Comparison of ENCODE assay signal across 7 mouse cellular contexts in the genomic region with DNA sequence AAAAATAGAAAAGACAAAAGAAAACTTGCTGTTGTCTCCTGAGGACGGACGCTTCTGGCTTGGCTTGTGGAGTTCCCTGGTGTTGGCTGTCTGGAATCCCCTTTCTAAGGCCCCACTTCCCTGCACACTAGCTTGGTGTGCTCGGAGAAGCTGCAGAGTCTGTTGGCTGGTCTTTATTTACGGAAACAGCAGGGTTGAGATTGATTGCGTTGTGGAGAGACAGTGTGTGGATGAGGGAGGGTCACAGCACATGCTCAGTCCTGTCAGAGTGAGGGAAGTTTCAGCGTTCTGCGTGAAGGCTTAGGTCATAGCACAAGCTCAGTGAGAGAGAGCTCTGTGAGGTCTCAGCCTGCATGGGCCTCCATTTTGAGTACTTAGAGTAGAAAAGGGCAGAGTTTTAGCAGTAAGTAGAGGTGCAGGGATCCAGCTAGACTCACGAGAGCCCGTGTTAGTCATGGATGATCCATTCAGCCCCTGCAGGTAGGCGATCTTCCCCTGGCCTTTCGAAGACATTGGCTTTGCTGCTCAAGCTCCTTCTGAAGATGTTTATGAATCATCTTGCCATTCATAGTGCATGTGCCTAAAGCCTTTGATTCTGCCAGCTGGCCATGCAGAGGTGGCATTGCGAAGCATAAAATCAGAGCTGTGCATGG.
DNase-seq lines count a peak whose midpoint lies in the region; ATAC-seq and TF ChIP-seq lines count a peak whose summit lies in the region.

No protein-coding gene starts in this region.

- H3K4me1 ChIP-seq in brown adipose tissue, adult 24 weeks (ENCODE audit: control insufficient read depth, insufficient read depth, insufficient read length, low read length): peaks cover 15% of the 10 kb centered on the region; the same call in 1 of the 2 replicates
- H3K4me1 ChIP-seq in forebrain, embryonic 12.5 days: peaks cover 29% of the 10 kb centered on the region
- H3K4me1 ChIP-seq in heart, embryonic 16.5 days (ENCODE audit: control insufficient read depth, insufficient read depth, low read length): peaks cover 25% of the 10 kb centered on the region
- H3K4me1 ChIP-seq in midbrain, embryonic 16.5 days (ENCODE audit: control insufficient read depth, insufficient read depth, low read length): peaks cover 35% of the 10 kb centered on the region
- H3K4me1 ChIP-seq in spleen, adult 2 months (ENCODE audit: control insufficient read depth, insufficient read depth, insufficient read length): peaks cover 24% of the 10 kb centered on the region; the same call in 1 of the 2 replicates

- peak; percentile 95 for ATAC-seq in forebrain, embryonic 12.5 days (ENCODE audit: low FRiP score)
- ATAC-seq in heart, embryonic 16.5 days (replicated peaks; ENCODE audit: extremely low read depth, insufficient read depth, low FRiP score): peak; percentile 99
- ATAC-seq in midbrain, embryonic 16.5 days: peak; percentile 97

- peaks cover 4% of the 10 kb centered on the region; the same call in 1 of the 2 replicates for H3K36me3 ChIP-seq in forebrain, embryonic 12.5 days (replicated peaks)
- no peaks in the 10 kb centered on the region for H3K36me3 ChIP-seq in heart, embryonic 16.5 days (ENCODE audit: control insufficient read depth, insufficient read depth)
- H3K36me3 ChIP-seq in midbrain, embryonic 16.5 days (ENCODE audit: control insufficient read depth, insufficient read depth, low read length): no peaks in the 10 kb centered on the region
- H3K36me3 ChIP-seq in spleen, adult 2 months (ENCODE audit: control insufficient read depth, insufficient read depth, low read length): no peaks in the 10 kb centered on the region

- peak overlapping the region; percentile 40 for H3K27ac ChIP-seq in brown adipose tissue, adult 24 weeks (replicated peaks; ENCODE audit: low read depth, low read length)
- H3K27ac ChIP-seq in forebrain, embryonic 12.5 days: peak overlapping the region; percentile 74
- H3K27ac ChIP-seq in heart, embryonic 16.5 days (ENCODE audit: low read length): peak overlapping the region; percentile 80
- peak overlapping the region; percentile 87 for H3K27ac ChIP-seq in midbrain, embryonic 16.5 days (ENCODE audit: low read length)
- H3K27ac ChIP-seq in spleen, adult 2 months (ENCODE audit: insufficient read depth, low read length): peak overlapping the region; percentile 66

- H3K9me3 ChIP-seq in forebrain, embryonic 12.5 days: no peaks in the 10 kb centered on the region
- H3K9me3 ChIP-seq in heart, embryonic 16.5 days (replicated peaks; ENCODE audit: control insufficient read depth, low read length): no peaks in the 10 kb centered on the region
- no peaks in the 10 kb centered on the region for H3K9me3 ChIP-seq in midbrain, embryonic 16.5 days (replicated peaks; ENCODE audit: control insufficient read depth, low read length, poor library complexity, severe bottlenecking)

- TF ChIP-seq CTCF in spleen, adult 2 months (IDR thresholded peaks at IDR 0.05; ENCODE audit: extremely low read depth, insufficient read depth, insufficient read length, insufficient replicate concordance): no peak

- peak overlapping the region; percentile 46 for H3K4me3 ChIP-seq in brown adipose tissue, adult 24 weeks (ENCODE audit: insufficient read depth, low read depth, low read length)
- H3K4me3 ChIP-seq in forebrain, embryonic 12.5 days (replicated peaks): peak overlapping the region; percentile 26
- H3K4me3 ChIP-seq in heart, embryonic 16.5 days (ENCODE audit: low read length): peak overlapping the region; percentile 41
- peak overlapping the region; percentile 45 for H3K4me3 ChIP-seq in midbrain, embryonic 16.5 days (ENCODE audit: low read depth, low read length)
- peak overlapping the region; percentile 28; the same call in 1 of the 2 replicates for H3K4me3 ChIP-seq in spleen, adult 2 months (ENCODE audit: extremely low read depth, insufficient read depth, insufficient read length)

- WGBS in forebrain, embryonic 12.5 days: 24% methylated on average over 12 of the region's 12 CpGs
- WGBS in heart, embryonic 16.5 days: 15% methylated on average over 12 of the region's 12 CpGs
- WGBS in midbrain, embryonic 16.5 days: 13% methylated on average over 12 of the region's 12 CpGs
- WGBS in spleen, adult 2 months: 30% methylated on average over 12 of the region's 12 CpGs

- H3K4me2 ChIP-seq in forebrain, embryonic 12.5 days: peak overlapping the region; percentile 57
- H3K4me2 ChIP-seq in heart, embryonic 16.5 days (ENCODE audit: low read depth, low read length): peak overlapping the region; percentile 65
- H3K4me2 ChIP-seq in midbrain, embryonic 16.5 days (ENCODE audit: low read length): peak overlapping the region; percentile 81

- TF ChIP-seq POLR2A in spleen, adult 2 months (IDR thresholded peaks at IDR 0.05; ENCODE audit: low read depth, low read length): no peak

- DNase-seq in kidney, postnatal 10 days: peak; percentile 90
- peak; percentile 48 for DNase-seq in liver
- DNase-seq in spleen, adult 2 months (ENCODE audit: low read depth in 1 of 2, low spot score in 2 of 2): peak; percentile 46

- peak overlapping the region; percentile 33 for H3K9ac ChIP-seq in forebrain, embryonic 12.5 days
- peak overlapping the region; percentile 53 for H3K9ac ChIP-seq in heart, embryonic 16.5 days (ENCODE audit: low read length)
- H3K9ac ChIP-seq in midbrain, embryonic 16.5 days (ENCODE audit: low read depth, low read length): peak overlapping the region; percentile 64

- H3K27me3 ChIP-seq in forebrain, embryonic 12.5 days: no peaks in the 10 kb centered on the region
- H3K27me3 ChIP-seq in heart, embryonic 16.5 days (ENCODE audit: control insufficient read depth, insufficient read depth, low read length): no peaks in the 10 kb centered on the region
- no peaks in the 10 kb centered on the region for H3K27me3 ChIP-seq in midbrain, embryonic 16.5 days (ENCODE audit: control insufficient read depth, insufficient read depth, low read depth, low read length)
- H3K27me3 ChIP-seq in spleen, adult 2 months (ENCODE audit: control insufficient read depth, insufficient read depth, low read length): no peaks in the 10 kb centered on the region

Comparison
In these comparisons a context has a peak if more than half of its experiments do, and no peak if none do; other contexts are left out.
1. Peak in every context shown above with its lines: DNase-seq, ATAC-seq, H3K4me3 ChIP-seq and H3K27ac ChIP-seq.